Mouse (Mus musculus) myocyte (in vitro differentiated cells): ENCODE measurements around the gene 5730455P16Rik. TPM values are rescaled to one million over a fixed set of nuclear protein-coding genes. Genes with fewer than 3 reads are reported as not detected.
"Not testable (repeated sequence)": the region's sequence is repeated elsewhere in the genome, so short reads cannot be mapped to it uniquely, and the experiment has no call there.

Experiments used
- H3K27me3 ChIP-seq: one replicate; pipeline ENCODE4 v1.6.1; 2011; ENCODE audit not compliant: control insufficient read depth, insufficient read depth, insufficient read length
- H3K36me3 ChIP-seq: one replicate; pipeline ENCODE4 v1.6.1; 2011; ENCODE audit not compliant: control insufficient read depth, insufficient read depth
- H3K4me2 ChIP-seq: one replicate; pipeline ENCODE4 v1.6.1; 2011; ENCODE audit warnings: low read depth, control low read depth
- H3K4me3 ChIP-seq: one replicate; pipeline ENCODE4 v1.5.1; 2011; ENCODE audit warnings: mild to moderate bottlenecking, control low read depth, moderate library complexity
- H3K79me2 ChIP-seq: one replicate; pipeline ENCODE4 v1.6.1; 2011; ENCODE audit not compliant: control insufficient read depth, insufficient read depth
- H3ac ChIP-seq: one replicate; pipeline ENCODE4 v1.6.1; 2011; ENCODE audit not compliant: control insufficient read depth, insufficient read length
- CEBPB ChIP-seq: IDR thresholded peaks from 2 replicates; pipeline ENCODE4 v1.6.1; 2011; ENCODE audit warnings: mild to moderate bottlenecking, moderate library complexity; ENCODE audit not compliant: poor library complexity, insufficient read depth, severe bottlenecking
- E2F4 ChIP-seq: IDR thresholded peaks from one replicate; pipeline ENCODE4 v1.6.1; 2011; ENCODE audit warnings: mild to moderate bottlenecking, control low read depth, moderate library complexity; ENCODE audit not compliant: insufficient read depth
- MAX ChIP-seq: IDR thresholded peaks from one replicate; pipeline ENCODE4 v1.6.1; 2011; ENCODE audit warnings: low read depth, mild to moderate bottlenecking, control low read depth
- MYOD1 ChIP-seq, 3 experiments: IDR thresholded peaks; one replicate each; pipeline ENCODE4 v1.6.1; 2011; ENCODE audit warnings: control low read depth in 2 of 3, low read depth in 2 of 3, mild to moderate bottlenecking in 2 of 3, moderate library complexity in 1 of 3; ENCODE audit not compliant: insufficient read length in 2 of 3, control insufficient read depth in 1 of 3
- MYOG ChIP-seq, 3 experiments: IDR thresholded peaks; one replicate each; pipeline ENCODE4 v1.6.1; 2011; ENCODE audit warnings: control low read depth in 2 of 3, low read depth in 2 of 3, mild to moderate bottlenecking in 2 of 3; ENCODE audit not compliant: insufficient read length in 2 of 3, control insufficient read depth in 1 of 3, insufficient read depth in 1 of 3
- POLR2A ChIP-seq: IDR thresholded peaks from one replicate; pipeline ENCODE4 v1.6.1; 2011; ENCODE audit warnings: low read depth, mild to moderate bottlenecking, control low read depth, moderate library complexity; ENCODE audit not compliant: insufficient read length
- POLR2AphosphoS2 ChIP-seq: IDR thresholded peaks from one replicate; pipeline ENCODE4 v1.6.1; 2011; ENCODE audit warnings: low read depth, control low read depth; ENCODE audit not compliant: insufficient read length
- REST ChIP-seq: IDR thresholded peaks from one replicate; pipeline ENCODE4 v1.6.1; 2011; ENCODE audit warnings: mild to moderate bottlenecking, control low read depth, moderate library complexity; ENCODE audit not compliant: insufficient read depth, insufficient read length
- SRF ChIP-seq: IDR thresholded peaks from one replicate; pipeline ENCODE4 v1.6.1; 2011; ENCODE audit warnings: low read depth; ENCODE audit not compliant: control insufficient read depth, insufficient read length
- TCF12 ChIP-seq: IDR thresholded peaks from one replicate; pipeline ENCODE4 v1.6.1; 2011; ENCODE audit warnings: mild to moderate bottlenecking, control low read depth; ENCODE audit not compliant: poor library complexity, insufficient read depth, severe bottlenecking
- TCF3 ChIP-seq: IDR thresholded peaks from one replicate; pipeline ENCODE4 v1.6.1; 2011; ENCODE audit warnings: low read depth, control low read depth; ENCODE audit not compliant: insufficient read length
- USF1 ChIP-seq: IDR thresholded peaks from one replicate; pipeline ENCODE4 v1.6.1; 2011; ENCODE audit warnings: low read depth, mild to moderate bottlenecking, control low read depth, moderate library complexity
- polyA plus RNA-seq: library from polyadenylated mRNA; unstranded; fragments of >200 nt; fragmentation: generic; extraction: Trizol; gene quantifications from one replicate; pipeline ENCODE4 v1.2.1, GENCODE M21; 2012; ENCODE audit warnings: missing spikeins

5730455P16Rik gene
- polyA plus RNA-seq, 1 experiment, result 7.0 TPM

- H3K4me3 ChIP-seq, result no peak overlapping the region
- no peak overlapping the region for H3K4me2 ChIP-seq
- no peaks in the 10 kb centered on the region for H3K36me3 ChIP-seq
- no peaks in the 10 kb centered on the region for H3K79me2 ChIP-seq
- no peak overlapping the region for H3ac ChIP-seq
- no peaks in the 10 kb centered on the region for H3K27me3 ChIP-seq
- TF ChIP-seq POLR2AphosphoS2 (no peak), CEBPB (no peak), MYOD1 (IDR thresholded peaks at IDR 0.05; ENCODE audit: control insufficient read depth in 1 of 3, insufficient read length in 2 of 3, low read depth in 2 of 3) (no peak), TCF3 (no peak), E2F4 (no peak), SRF (no peak), TCF12 (no peak), MYOG (IDR thresholded peaks at IDR 0.05; ENCODE audit: control insufficient read depth in 1 of 3, insufficient read depth in 1 of 3, insufficient read length in 2 of 3, low read depth in 2 of 3) (no peak), MAX (no peak), POLR2A (no peak), USF1 (no peak), REST (no peak)
These were observed 43.7 kb upstream of the 5730455P16Rik start for GRCm38 (mm10) chr11:80421421-80422047.

GRCm38 (mm10) chr11:80420202-80420984 lies 42.6 kb upstream of the 5730455P16Rik start:
- no peak overlapping the region for H3K4me2 ChIP-seq
- H3K79me2 ChIP-seq, result no peaks in the 10 kb centered on the region
- no peak overlapping the region for H3ac ChIP-seq
- no peak overlapping the region for H3K4me3 ChIP-seq
- H3K36me3 ChIP-seq, result no peaks in the 10 kb centered on the region
- TF ChIP-seq SRF (no peak), TCF12 (no peak), MYOG (IDR thresholded peaks at IDR 0.05; ENCODE audit: control insufficient read depth in 1 of 3, insufficient read depth in 1 of 3, insufficient read length in 2 of 3, low read depth in 2 of 3) (no peak), POLR2AphosphoS2 (no peak), POLR2A (no peak), MAX (no peak)
- H3K27me3 ChIP-seq, result no peaks in the 10 kb centered on the region

- no peak overlapping the region for H3ac ChIP-seq
- H3K4me2 ChIP-seq, result no peak overlapping the region
- no peak overlapping the region for H3K4me3 ChIP-seq
- H3K36me3 ChIP-seq, result no peaks in the 10 kb centered on the region
- no peaks in the 10 kb centered on the region for H3K79me2 ChIP-seq
- no peak for TF ChIP-seq MAX
- no peak for TF ChIP-seq USF1
- no peak for TF ChIP-seq TCF12
- peak; percentile 63 for TF ChIP-seq POLR2AphosphoS2
- no peaks in the 10 kb centered on the region for H3K27me3 ChIP-seq
These were observed 41.9 kb upstream of the 5730455P16Rik start for GRCm38 (mm10) chr11:80419743-80420142.

- TF ChIP-seq TCF12 (no peak), POLR2AphosphoS2 (peak; percentile 42), MYOG (IDR thresholded peaks at IDR 0.05; ENCODE audit: control insufficient read depth in 1 of 3, insufficient read depth in 1 of 3, insufficient read length in 2 of 3, low read depth in 2 of 3) (no peak), POLR2A (no peak), USF1 (no peak), SRF (no peak), E2F4 (no peak), MYOD1 (IDR thresholded peaks at IDR 0.05; ENCODE audit: control insufficient read depth in 1 of 3, insufficient read length in 2 of 3, low read depth in 2 of 3) (no peak)
- Histone ChIP-seq H3K79me2 (no peaks in the 10 kb centered on the region), H3ac (no peak overlapping the region)
These were observed 39.3 kb upstream of the 5730455P16Rik start for GRCm38 (mm10) chr11:80417085-80417484.

GRCm38 (mm10) chr11:80410377-80410776 lies 32.5 kb upstream of the 5730455P16Rik start:
- Histone ChIP-seq H3K79me2 (no peaks in the 10 kb centered on the region), H3K27me3 (no peaks in the 10 kb centered on the region), H3K4me3 (no peak overlapping the region), H3K36me3 (peaks cover 57% of the 10 kb centered on the region), H3ac (no peak overlapping the region), H3K4me2 (no peak overlapping the region)
- TF ChIP-seq SRF (no peak), POLR2AphosphoS2 (no peak), MYOD1 (IDR thresholded peaks at IDR 0.05; ENCODE audit: control insufficient read depth in 1 of 3, insufficient read length in 2 of 3, low read depth in 2 of 3) (no peak), TCF3 (no peak), E2F4 (no peak), POLR2A (no peak), CEBPB (no peak), MAX (no peak)

More at GRCm38 (mm10) chr11:80417085-80417484, 39.3 kb upstream of the 5730455P16Rik start:
- Histone ChIP-seq H3K27me3 (no peaks in the 10 kb centered on the region), H3K4me2 (no peak overlapping the region), H3K4me3 (no peak overlapping the region), H3K36me3 (peaks cover 11% of the 10 kb centered on the region)

GRCm38 (mm10) chr11:80407878-80408277 lies 30.0 kb upstream of the 5730455P16Rik start:
- H3K4me3 ChIP-seq, H3K79me2 ChIP-seq, H3K4me2 ChIP-seq, H3ac ChIP-seq, H3K27me3 ChIP-seq: not testable (repeated sequence)
- H3K36me3 ChIP-seq, result peaks cover 75% of the 10 kb centered on the region
